Mouse (Mus musculus) right cerebral cortex, postnatal 10 days (tissue): ENCODE measurements at regions not wholly inside any gene's neighbourhood (a gene's known extent, or its start where the extent isn't known, plus 50 kb on each side); places are given as distances from the start of the nearest gene placed in this dataset.

Experiments
- DNase-seq, 2 experiments: peaks; one replicate each; pipeline ENCODE4 v3.0.0; 2021; ENCODE audit warnings: low spot score in 2 of 2

GRCm38 (mm10) chr2:124775737-124776136 lies 292.2 kb upstream of the Slc24a5 start:
- peak; percentile 22 to 24 for DNase-seq

DNA sequence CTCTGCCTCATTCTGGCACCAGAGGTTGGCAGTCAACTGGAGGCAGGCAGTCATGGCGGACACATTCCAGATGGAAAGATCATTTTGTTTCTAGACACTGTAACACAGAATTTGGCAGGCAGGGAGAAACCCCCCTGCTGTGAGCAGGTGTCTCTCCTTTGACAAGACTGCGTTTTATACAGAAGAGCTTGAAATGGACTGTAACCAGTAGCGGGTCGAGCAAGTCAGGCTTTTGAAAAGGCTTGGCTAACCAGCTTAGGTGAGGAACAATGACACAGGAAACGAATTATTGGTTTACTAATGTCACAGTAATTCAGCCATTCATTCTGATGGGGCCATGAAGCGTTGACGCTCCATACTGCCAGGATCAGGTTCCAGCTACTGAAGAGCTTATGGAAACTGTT lies 275.3 kb upstream of the Slc24a5 start:
- DNase-seq: peak; percentile 35 to 40

- no peak for DNase-seq
Observed at GRCm38 (mm10) chr2:124811709-124812108, 256.2 kb upstream of the Slc24a5 start.

DNA sequence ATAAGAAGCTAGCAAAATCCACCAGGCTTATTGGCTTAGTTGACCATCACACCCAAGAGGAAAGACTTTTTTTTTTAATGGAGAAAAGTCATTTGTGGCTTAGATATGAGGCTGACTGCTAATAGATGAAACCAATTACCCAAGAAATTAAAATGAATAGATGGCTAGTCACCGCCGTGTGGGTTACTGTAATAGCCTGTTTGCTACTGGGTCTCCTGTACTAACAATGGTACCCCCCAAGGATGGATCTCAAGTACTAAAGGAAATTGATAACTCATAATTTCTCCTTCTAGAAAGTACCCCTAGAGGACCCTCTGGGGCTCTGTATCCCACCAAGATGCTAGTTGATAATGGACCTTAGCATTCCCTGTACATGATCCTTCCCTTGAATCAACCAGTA lies 251.1 kb upstream of the Slc24a5 start:
- DNase-seq: no peak

GRCm38 (mm10) chr2:124819846-124820245 lies 248.1 kb upstream of the Slc24a5 start:
- no peak for DNase-seq

DNA sequence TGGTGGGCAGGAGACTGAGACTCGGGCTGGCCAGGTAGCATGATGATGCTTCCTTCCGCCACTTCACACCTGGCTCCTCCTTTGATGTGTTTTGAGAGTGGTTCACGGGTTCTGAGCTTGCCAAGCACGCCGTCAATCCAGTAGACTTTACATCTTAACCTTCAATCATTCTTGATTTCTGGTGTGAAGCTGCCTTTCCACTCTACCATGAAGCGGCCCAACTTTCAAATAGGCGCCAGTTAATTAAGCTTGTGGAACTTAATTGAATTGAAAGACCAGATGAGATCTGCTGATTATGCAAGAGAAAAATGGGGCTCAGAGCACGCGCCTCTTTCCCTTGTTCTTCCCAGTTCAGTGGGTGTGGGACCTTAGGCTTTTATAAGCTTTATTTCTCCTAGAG lies 247.1 kb upstream of the Slc24a5 start:
- DNase-seq: no peak

- no peak for DNase-seq
Observed at GRCm38 (mm10) chr2:124821366-124821765, 246.6 kb upstream of the Slc24a5 start.

DNA sequence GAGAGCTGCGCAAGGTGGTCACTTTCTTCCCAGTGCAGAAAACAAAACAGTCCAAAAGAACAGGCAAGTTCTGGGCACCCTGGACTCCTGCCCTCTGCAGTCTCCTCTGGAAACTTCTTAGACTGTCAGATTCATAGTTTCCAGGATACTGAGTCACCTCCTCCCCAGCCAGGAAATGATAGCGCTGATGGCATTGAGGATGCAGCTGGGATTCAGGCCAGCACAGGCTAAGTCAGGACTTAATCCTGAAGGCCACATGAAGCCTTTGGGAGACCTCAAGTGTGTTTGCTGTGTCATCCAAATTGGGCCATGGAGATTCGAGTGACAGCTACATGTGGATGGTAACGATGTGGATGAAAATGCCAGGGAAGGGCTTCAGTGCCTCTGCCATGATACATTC lies 219.1 kb upstream of the Slc24a5 start:
- DNase-seq: no peak

- peak; percentile 30 to 34 for DNase-seq
Observed at GRCm38 (mm10) chr2:124858504-124858903, 209.4 kb upstream of the Slc24a5 start.

DNA sequence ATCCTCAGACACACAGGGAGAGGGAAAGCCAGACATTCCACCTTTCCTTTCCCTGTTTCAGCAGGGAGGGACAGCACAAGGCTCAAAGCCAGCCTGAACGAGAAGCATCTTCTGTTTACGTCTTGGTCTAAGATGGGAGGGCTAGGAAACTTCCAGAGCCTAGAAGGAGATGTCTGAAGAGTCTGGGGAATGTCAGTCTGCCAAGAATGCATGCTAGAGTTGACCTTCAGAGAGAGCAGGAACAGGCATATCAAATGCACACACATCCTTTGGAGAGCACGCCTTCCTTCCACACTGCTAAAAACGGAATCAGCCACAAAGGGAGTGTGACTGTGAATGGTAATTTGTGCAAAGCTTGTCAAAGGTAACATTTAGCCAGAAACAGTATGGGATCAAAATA lies 179.7 kb upstream of the Slc24a5 start:
- DNase-seq: no peak

- no peak for DNase-seq
Observed at GRCm38 (mm10) chr2:124895002-124895401, 172.9 kb upstream of the Slc24a5 start.

DNA sequence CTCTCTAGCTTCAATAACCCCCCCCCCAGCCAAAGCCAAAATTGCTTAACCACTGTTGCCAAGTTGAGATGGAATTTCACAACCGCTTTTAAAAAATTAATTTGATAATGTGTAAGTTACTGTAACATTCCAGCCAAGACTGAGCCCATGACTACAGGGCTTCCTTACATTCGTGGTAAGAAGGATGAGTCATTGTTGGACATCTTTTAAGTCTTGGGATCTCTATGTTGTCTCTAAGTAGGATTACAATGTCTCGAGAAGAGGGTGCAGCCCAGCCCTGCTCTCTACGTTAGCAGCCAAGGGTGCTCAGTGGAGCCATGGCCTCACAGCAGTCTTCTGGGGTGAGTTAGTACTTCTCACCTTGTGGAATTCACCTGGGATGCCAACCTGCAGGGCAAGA lies 164.4 kb upstream of the Slc24a5 start:
- DNase-seq: no peak

DNA sequence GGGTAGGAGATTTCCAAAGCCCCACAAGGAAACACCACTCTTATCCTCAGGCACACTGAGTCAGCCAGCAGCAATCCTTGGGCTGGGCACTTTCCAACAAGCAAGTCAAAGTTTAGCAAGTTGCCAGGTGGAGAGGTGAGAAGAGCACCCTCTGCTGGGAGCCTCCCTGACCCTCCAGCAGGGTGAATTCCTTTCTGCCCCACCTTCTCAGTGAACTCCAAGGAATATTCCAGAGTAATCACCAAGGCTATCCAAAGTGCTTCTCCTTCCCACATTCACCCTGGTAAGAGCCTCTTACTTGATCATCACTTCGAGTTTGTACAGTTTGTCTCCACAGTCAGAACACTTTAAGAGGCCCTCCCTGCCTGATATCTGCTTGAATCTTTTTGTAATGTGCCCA lies 162.8 kb upstream of the Slc24a5 start:
- no peak for DNase-seq

- DNase-seq: no peak
Observed at GRCm38 (mm10) chr2:124918986-124919761, 148.8 kb upstream of the Slc24a5 start.

GRCm38 (mm10) chr2:124919762-124920255 lies 148.1 kb upstream of the Slc24a5 start:
- no peak for DNase-seq

GRCm38 (mm10) chr2:124920265-124920664 lies 147.7 kb upstream of the Slc24a5 start:
- DNase-seq: peak in 1 of 2 experiments; percentile 33

DNA sequence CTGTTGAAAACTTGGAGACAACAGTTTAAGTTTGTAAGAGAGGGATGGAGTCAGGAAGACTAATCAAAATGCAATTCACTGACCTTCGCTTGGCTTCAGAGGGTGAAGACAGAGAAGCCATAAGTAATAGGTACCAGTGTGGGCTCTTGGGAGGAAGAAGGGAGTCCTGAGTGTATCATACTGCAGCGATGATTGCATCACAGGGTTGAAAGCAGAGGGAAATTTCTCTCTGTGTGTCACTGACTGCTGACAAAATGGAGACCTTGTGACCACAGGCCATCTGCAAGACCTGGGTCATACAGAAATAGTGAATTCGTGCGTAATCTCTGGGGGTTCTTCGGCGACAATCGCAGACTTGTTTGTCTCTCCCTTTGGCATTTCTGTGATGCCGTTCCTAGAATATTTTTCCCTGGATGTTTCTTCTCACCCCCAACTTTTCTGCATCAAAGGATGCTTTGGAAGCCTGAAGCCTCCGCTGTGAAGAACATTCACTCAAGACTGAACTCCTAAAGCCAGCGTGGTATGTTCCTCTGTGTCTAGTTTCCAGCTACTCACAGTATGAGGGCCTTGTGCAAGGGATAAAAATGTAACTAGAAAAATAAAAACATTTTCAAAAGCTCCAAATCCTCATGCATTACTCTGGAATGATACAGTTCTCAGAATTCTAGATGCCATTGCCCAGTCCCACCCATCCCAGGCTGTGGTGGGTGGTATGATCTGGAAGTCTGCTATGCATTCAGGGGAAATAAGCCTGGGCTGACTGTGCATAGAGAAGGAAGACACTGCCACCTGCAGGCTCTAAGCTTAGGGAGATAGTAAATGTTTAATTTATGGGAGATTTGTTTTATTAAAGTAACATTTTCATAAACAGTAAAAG lies 139.8 kb upstream of the Slc24a5 start:
- DNase-seq: peak; percentile 80 to 83

DNA sequence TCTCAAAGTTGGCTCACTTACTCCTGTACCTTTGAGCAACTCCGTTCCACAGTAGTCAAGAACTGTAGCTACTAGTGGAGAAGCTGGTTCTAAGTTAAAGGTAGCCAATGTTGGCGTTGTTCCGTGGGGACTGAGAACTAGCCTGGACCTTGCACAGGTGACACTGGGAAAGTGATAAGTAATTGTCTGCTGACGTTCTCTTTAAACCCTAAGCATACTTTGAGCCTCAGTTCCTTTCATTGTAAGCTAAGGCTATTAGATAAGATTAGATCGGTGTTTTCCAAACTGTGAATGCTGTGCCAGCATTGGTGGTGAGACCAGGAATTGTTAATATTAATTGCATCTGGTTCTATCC lies 139.2 kb upstream of the Slc24a5 start:
- no peak for DNase-seq

GRCm38 (mm10) chr2:124930719-124931118 lies 137.2 kb upstream of the Slc24a5 start:
- DNase-seq: peak; percentile 32

GRCm38 (mm10) chr2:124932566-124932965 lies 135.4 kb upstream of the Slc24a5 start:
- no peak for DNase-seq

- no peak for DNase-seq
Observed at GRCm38 (mm10) chr2:124933876-124934275, 134.0 kb upstream of the Slc24a5 start.

- no peak for DNase-seq
Observed at GRCm38 (mm10) chr2:124948263-124948781, 119.6 kb upstream of the Slc24a5 start.

DNA sequence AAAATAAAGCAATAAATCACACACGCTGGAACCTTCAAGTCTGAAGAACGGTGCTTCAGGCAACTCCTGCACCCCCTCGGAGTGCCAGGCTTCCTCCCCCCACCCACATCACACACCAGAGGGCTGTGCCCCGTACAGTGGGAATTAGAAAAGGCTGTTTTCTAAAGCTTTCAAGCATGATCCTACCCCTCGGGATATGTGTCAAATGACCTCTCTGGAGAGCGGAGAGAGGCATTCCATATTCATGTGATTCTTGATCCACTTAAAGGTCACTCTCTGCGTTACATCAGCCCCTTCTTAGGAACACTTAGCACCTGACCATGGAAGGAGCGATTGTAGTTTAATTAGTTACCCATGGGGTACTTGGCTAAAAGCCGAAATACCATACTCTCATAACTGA lies 119.1 kb upstream of the Slc24a5 start:
- DNase-seq: no peak
